Mouse (Mus musculus) hindbrain, embryonic 11.5 days (tissue): ENCODE measurements around the gene Trip10. TPM values are rescaled to one million over a fixed set of nuclear protein-coding genes. Genes with fewer than 3 reads are reported as not detected.
"Not testable (repeated sequence)": the region's sequence is repeated elsewhere in the genome, so short reads cannot be mapped to it uniquely, and the experiment has no call there.

Source experiments
- ATAC-seq: fragments of 200-750 bp; cut with Nextera tagmentation; 2 replicates; pipeline ENCODE4 v1.8.0; 2017; ENCODE audit warnings: mild to moderate bottlenecking, moderate TSS enrichment, moderate library complexity; ENCODE audit not compliant: low FRiP score
- DNase-seq: peaks from one replicate; pipeline ENCODE4 v3.0.0-alpha.2; 2015; ENCODE audit warnings: low spot score
- H3K27ac ChIP-seq: fragments of 300-500 bp; sonication (generic); 2 replicates; pipeline ENCODE4 v1.5.1; 2014; ENCODE audit warnings: mild to moderate bottlenecking, low read depth, low read length
- H3K27me3 ChIP-seq: fragments of 300-500 bp; sonication (generic); 2 replicates; pipeline ENCODE4 v1.6.1; 2014; ENCODE audit warnings: mild to moderate bottlenecking, low read length, moderate library complexity, mixed read lengths; ENCODE audit not compliant: control insufficient read depth, insufficient read depth
- H3K36me3 ChIP-seq: fragments of 300-500 bp; sonication (generic); 2 replicates; pipeline ENCODE4 v1.6.1; 2014; ENCODE audit warnings: mild to moderate bottlenecking, low read length, moderate library complexity, mixed read lengths; ENCODE audit not compliant: control insufficient read depth, insufficient read depth
- H3K4me1 ChIP-seq: fragments of 300-500 bp; sonication (generic); replicated peaks from 2 replicates; pipeline ENCODE4 v1.6.1; 2014; ENCODE audit warnings: low read length, mixed read lengths; ENCODE audit not compliant: control insufficient read depth, insufficient read depth
- H3K4me2 ChIP-seq: fragments of 300-500 bp; sonication (generic); replicated peaks from 2 replicates; pipeline ENCODE4 v1.6.1; 2014; ENCODE audit warnings: mild to moderate bottlenecking, low read depth, low read length
- H3K4me3 ChIP-seq: fragments of 300-500 bp; sonication (generic); 2 replicates; pipeline ENCODE4 v1.5.1; 2014; ENCODE audit warnings: low read depth, low read length
- H3K9ac ChIP-seq: fragments of 300-500 bp; sonication (generic); 2 replicates; pipeline ENCODE4 v1.6.1; 2014; ENCODE audit warnings: low read depth, low read length
- H3K9me3 ChIP-seq: fragments of 300-500 bp; sonication (generic); 2 replicates; pipeline ENCODE4 v1.6.1; 2016; ENCODE audit warnings: low read length; ENCODE audit not compliant: control insufficient read depth
- WGBS: fragments of 180-500 bp; shearing (Covaris S2); extraction: QIAGEN DNeasy Blood & Tissue Kit; methylation state at CpG from one replicate; pipeline ENCODE4 v1.1.7; 2014; 5-methylcytosine and 5-hydroxymethylcytosine counted together
- polyA plus RNA-seq: library from polyadenylated mRNA; unstranded; fragments of >200 nt; fragmentation: Nextera tagmentation; extraction: Ambion mirVana; gene quantifications from 2 replicates; pipeline ENCODE4 v1.2.1, GENCODE M21; 2014

Gene Trip10
- polyA plus RNA-seq, 1 experiment from 2014 or later = 21.8 TPM

DNA sequence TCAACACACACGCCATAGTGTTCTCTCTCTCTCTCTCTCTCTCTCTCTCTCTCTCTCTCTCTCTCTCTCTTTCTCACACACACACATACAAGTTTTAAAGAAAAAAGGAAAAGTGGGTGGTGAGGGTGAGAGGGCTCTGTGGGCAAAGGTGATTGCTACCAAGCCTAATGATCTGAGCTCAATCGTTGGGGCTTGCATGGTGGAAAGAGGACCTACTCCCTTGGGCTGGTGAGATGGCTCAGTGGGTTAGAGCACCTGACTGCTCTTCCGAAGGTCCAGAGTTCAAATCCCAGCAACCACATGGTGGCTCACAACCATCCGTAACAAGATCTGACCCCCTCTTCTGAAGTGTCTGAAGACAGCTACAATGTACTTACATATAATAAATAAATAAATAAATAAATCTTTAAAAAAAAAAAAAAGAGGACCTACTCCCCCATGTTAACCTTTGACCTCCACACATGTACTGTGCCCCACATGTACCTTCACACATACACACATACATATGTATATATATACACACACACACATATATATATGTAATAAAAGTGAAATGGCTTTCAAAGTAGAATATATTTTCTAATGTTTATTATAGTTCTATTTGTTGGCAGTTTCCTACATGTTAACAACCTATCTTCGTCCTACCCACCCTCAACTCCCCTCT is 28.5 kb downstream of the Trip10 start:
- WGBS = 87% methylated on average over 4 of the region's 5 CpGs
- not testable (repeated sequence) for DNase-seq, H3K4me3 ChIP-seq, ATAC-seq, H3K36me3 ChIP-seq, H3K9me3 ChIP-seq, H3K27ac ChIP-seq, H3K4me1 ChIP-seq, H3K9ac ChIP-seq, H3K4me2 ChIP-seq
- peaks cover 31% of the 10 kb centered on the region for H3K27me3 ChIP-seq

DNA sequence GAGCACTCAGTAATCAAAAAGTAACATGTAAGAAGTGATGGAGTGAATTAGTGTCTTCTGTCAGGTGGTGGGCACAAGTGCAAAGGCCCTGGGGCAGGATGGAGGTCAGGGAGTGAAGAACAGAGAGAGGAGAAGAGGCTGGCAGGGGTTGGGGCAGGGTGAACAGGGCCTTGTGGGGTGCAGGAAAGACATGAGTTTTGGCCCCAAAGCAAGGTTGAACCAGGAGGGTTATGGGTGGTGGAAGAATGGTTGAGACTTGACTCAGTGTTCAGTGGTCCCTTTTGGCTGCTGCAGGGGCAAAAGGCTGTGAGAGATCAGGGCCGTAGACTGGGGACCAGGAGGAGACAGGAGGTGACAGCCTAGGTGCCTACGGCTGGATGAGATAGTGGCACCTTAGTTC is 29.3 kb downstream of the Trip10 start:
- no peak overlapping the region for H3K27ac ChIP-seq
- H3K9ac ChIP-seq = no peak overlapping the region
- H3K4me3 ChIP-seq = no peak overlapping the region
- H3K36me3 ChIP-seq = no peaks in the 10 kb centered on the region
- peaks cover 28% of the 10 kb centered on the region for H3K27me3 ChIP-seq
- H3K4me1 ChIP-seq = peaks cover 4% of the 10 kb centered on the region; the same call in 1 of the 2 replicates
- H3K9me3 ChIP-seq = no peaks in the 10 kb centered on the region
- H3K4me2 ChIP-seq = no peak overlapping the region
- DNase-seq (no peak), ATAC-seq (no peak)
- 79% methylated on average over 2 of the region's 2 CpGs for WGBS

DNA sequence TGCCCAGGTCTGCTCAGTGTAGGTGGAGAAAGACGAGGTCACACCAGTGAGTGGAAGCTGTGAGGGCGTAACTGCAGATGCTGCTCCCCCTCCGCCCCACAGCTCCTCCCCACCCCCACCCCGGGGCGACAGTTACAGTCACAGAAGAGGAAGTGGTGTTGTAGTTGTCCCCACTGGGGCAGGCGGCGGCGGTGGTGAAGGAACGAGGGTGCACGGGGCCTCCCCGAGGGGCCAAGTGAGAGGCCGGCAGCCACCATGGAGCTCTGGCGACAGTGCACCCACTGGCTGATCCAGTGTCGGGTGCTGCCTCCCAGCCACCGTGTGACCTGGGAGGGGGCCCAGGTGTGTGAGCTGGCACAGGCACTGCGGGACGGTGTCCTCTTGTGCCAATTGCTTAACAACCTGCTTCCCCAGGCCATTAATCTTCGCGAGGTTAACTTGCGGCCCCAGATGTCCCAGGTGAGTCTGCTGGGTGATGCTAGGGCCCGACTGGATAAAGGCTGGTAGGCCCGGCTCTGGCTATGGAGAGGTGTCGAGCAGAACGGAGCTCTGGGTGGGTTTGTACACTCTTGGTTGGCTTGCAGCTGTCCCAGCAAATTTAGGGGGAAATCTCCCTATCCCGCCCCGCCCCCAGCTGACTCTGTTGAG is 29.8 kb downstream of the Trip10 start, which contains the start of gene Vav1:
Vav1 (plus strand) TSS at position 158 of the 648 bp plus-strand sequence.
- Histone ChIP-seq H3K4me3 (no peak within 1 kb of the TSS), H3K36me3 (no peaks in the 10 kb centered on the region), H3K4me1 (peaks cover 4% of the 10 kb centered on the region; the same call in 1 of the 2 replicates), H3K4me2 (no peak within 1 kb of the TSS), H3K9ac (no peak within 1 kb of the TSS), H3K27me3 (peaks cover 23% of the 10 kb centered on the region), H3K9me3 (no peaks in the 10 kb centered on the region), H3K27ac (no peak within 1 kb of the TSS)
- 68% methylated on average over 24 of the region's 26 CpGs for WGBS
- DNase-seq (no peak), ATAC-seq (no peak)

DNA sequence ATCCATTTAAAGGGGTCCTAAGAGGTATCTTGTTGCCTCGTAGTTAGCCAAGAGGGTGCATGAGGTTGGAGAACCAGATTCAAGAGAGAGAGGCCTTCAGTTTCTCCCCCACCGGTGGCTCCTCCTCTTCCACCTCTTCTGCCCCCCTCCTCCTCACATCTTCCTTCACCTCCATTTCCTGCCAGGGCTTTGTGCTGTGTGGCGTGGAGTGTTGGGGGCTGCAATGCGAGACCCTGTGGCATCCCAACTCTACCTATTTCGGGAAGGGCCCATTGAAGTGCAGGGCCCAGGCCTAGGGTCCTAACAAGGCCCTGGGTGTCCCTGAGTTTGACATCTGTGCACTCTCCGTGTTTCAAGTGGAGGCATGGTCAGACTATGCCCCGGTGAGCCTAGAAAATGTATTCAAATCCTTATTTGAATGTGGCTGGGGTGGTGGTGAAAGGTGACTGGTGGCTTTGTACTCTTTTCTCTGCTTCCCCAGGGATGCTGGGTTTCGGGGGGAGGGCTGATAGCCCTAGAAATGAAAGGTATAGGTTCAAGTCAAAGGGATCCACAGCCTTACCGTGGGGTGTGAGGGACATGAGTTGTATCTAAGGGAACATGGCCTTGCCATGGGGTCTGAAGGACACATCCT is 30.5 kb downstream of the Trip10 start:
- ATAC-seq = no peak
- DNase-seq = no peak
- Histone ChIP-seq H3K4me3 (no peak overlapping the region), H3K36me3 (no peaks in the 10 kb centered on the region), H3K27me3 (peaks cover 18% of the 10 kb centered on the region), H3K27ac (no peak overlapping the region), H3K9ac (no peak overlapping the region), H3K4me2 (no peak overlapping the region), H3K9me3 (no peaks in the 10 kb centered on the region), H3K4me1 (peaks cover 4% of the 10 kb centered on the region; the same call in 1 of the 2 replicates)
- WGBS = 58% methylated on average over 9 of the region's 9 CpGs

DNA sequence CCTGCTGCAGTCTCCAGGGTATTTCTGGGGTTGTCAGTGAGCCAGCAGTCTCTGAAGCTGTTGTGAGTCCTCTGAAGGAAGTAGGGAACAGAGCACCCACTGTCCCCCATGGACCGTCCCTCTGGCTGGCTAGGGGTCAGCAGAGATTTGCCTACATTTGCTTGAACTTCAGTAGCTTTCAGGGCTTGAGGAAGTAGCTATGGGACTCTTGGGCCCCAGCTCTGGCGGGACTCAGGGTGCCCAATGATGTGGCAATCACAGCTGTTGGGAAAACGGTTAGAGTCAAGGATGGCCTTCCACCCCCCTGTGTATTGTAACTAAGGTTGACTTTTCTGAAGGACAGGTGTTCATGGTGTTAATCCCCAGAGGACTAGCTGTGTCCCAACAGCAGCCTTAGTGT is 31.2 kb downstream of the Trip10 start:
- no peak for ATAC-seq
- no peaks in the 10 kb centered on the region for H3K36me3 ChIP-seq
- peaks cover 2% of the 10 kb centered on the region; the same call in 1 of the 2 replicates for H3K4me1 ChIP-seq
- no peak for DNase-seq
- H3K27me3 ChIP-seq = peaks cover 11% of the 10 kb centered on the region
- H3K9ac ChIP-seq = no peak overlapping the region
- no peak overlapping the region for H3K27ac ChIP-seq
- no peak overlapping the region for H3K4me3 ChIP-seq
- 80% methylated on average over 3 of the region's 3 CpGs for WGBS
- H3K9me3 ChIP-seq = no peaks in the 10 kb centered on the region
- no peak overlapping the region for H3K4me2 ChIP-seq

DNA sequence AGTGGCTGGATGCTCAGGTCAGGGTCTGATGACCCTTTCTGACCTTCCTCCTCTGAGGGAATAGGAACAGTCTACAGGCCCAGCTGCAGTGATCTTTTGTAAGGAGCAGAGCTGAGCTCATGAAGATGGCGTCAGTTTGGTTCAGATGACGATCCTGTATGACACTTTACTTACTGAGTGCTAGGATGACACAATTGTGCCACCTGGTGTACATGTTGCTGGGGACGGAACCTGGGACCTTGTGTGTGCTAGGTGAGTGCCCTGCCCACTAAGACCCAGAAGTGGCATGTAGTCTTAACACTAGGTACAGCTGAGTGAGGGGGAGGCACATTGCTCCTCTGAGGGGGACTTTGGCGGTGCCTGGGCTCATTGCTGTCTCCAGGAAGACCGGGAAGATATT is 34.7 kb downstream of the Trip10 start:
- no peaks in the 10 kb centered on the region for H3K36me3 ChIP-seq
- no peaks in the 10 kb centered on the region for H3K4me1 ChIP-seq
- H3K27ac ChIP-seq = no peak overlapping the region
- DNase-seq (no peak), ATAC-seq (no peak)
- H3K9ac ChIP-seq = no peak overlapping the region
- H3K4me3 ChIP-seq = no peak overlapping the region
- H3K4me2 ChIP-seq = no peak overlapping the region
- H3K27me3 ChIP-seq = no peaks in the 10 kb centered on the region
- H3K9me3 ChIP-seq = no peaks in the 10 kb centered on the region
- 70% methylated on average over 5 of the region's 5 CpGs for WGBS

DNA sequence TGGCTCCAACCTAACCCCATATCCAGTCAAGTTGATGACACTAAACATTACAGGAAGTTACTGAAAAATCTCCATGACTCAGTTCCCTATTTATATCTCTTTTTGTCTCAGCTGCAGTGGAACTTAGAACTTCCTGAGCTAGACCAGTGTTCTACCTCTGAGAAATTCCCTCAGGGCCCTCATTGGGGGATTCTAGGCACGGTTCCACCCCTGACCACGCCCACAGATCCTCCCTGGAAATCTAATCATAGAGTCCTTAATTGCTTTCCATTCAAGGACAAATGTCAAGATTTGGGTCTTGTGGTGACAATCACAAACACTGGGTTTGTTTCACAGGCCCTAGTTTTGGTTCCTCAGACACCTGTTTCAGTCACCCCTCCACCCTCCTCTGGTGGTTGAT is 35.8 kb downstream of the Trip10 start:
- Histone ChIP-seq H3K4me3 (no peak overlapping the region), H3K4me1 (no peaks in the 10 kb centered on the region), H3K27ac (no peak overlapping the region), H3K9me3 (no peaks in the 10 kb centered on the region), H3K27me3 (no peaks in the 10 kb centered on the region), H3K36me3 (no peaks in the 10 kb centered on the region), H3K9ac (no peak overlapping the region), H3K4me2 (no peak overlapping the region)
- DNase-seq (no peak), ATAC-seq (no peak)
- 58% methylated on average over 2 of the region's 2 CpGs for WGBS

DNA sequence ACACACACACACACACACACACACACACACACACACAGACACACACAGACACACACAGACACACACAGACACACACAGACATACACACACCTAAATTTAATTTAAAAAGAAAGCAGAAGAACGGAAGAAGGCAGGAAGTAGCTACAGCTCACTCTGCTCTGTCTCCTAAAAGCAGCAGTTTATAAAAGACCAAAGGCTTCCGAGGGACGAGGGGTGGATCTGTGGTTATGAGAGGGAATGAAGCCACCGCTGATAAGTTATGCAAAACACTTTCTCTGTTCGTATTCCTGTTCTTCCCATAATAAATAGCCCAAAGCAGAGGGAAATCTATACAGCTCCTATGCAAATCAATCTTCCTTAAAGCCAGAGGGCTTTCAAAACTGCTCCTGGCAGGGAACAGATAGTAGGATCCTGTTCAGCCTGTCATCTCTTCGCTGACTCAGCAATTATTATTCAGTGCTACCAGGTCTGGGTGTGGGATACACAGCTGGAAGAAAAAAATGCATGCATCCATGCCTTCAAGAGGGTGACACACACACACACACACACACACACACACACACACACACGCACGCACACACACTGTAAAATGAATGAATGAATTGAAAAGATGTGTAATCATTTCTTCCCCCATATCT is 37.6 kb downstream of the Trip10 start:
- Histone ChIP-seq H3K4me3 (no peak overlapping the region), H3K4me2 (no peak overlapping the region), H3K27ac (no peak overlapping the region), H3K36me3 (no peaks in the 10 kb centered on the region), H3K9ac (no peak overlapping the region), H3K9me3 (no peaks in the 10 kb centered on the region), H3K27me3 (no peaks in the 10 kb centered on the region), H3K4me1 (no peaks in the 10 kb centered on the region)
- DNase-seq (no peak), ATAC-seq (no peak)
- WGBS = 86% methylated on average over 8 of the region's 8 CpGs
